Mouse (Mus musculus) forebrain, postnatal 0 days (tissue): Measurements from ENCODE around the gene Cmtm7. TPM values are rescaled to one million over a fixed set of nuclear protein-coding genes. Genes with fewer than 3 reads are reported as not detected.
A peak's percentile ranks its signal among the peaks of the same experiment; 100 is the strongest.

ENCODE experiments used
- ATAC-seq: fragments of 200-750 bp; cut with Nextera tagmentation; 2 replicates; pipeline ENCODE4 v1.8.0; 2017; ENCODE audit warnings: mild to moderate bottlenecking, moderate library complexity
- DNase-seq: peaks from one replicate; pipeline ENCODE4 v3.0.0-alpha.2; 2015
- H3K27ac ChIP-seq: fragments of 300-500 bp; sonication (generic); 2 replicates; pipeline ENCODE4 v1.5.1; 2014; ENCODE audit warnings: low read depth, mild to moderate bottlenecking, antibody characterized with exemption, low read length, moderate library complexity, mixed read lengths
- H3K27me3 ChIP-seq: fragments of 300-500 bp; sonication (generic); 2 replicates; pipeline ENCODE4 v1.6.1; 2014; ENCODE audit warnings: mild to moderate bottlenecking, low read length, mixed read lengths; ENCODE audit not compliant: insufficient read depth
- H3K36me3 ChIP-seq: fragments of 300-500 bp; sonication (generic); 2 replicates; pipeline ENCODE4 v1.6.1; 2014; ENCODE audit warnings: mild to moderate bottlenecking, moderate library complexity; ENCODE audit not compliant: insufficient read depth
- H3K4me1 ChIP-seq: fragments of 300-500 bp; sonication (generic); 2 replicates; pipeline ENCODE4 v1.6.1; 2014; ENCODE audit warnings: antibody characterized with exemption; ENCODE audit not compliant: insufficient read depth
- H3K4me2 ChIP-seq: fragments of 300-500 bp; sonication (generic); 2 replicates; pipeline ENCODE4 v1.6.1; 2014; ENCODE audit warnings: low read depth, mild to moderate bottlenecking, moderate library complexity
- H3K4me3 ChIP-seq: fragments of 300-500 bp; sonication (generic); 2 replicates; pipeline ENCODE4 v1.5.1; 2014; ENCODE audit warnings: low read depth, low read length, mixed read lengths
- H3K9ac ChIP-seq: fragments of 300-500 bp; sonication (generic); 2 replicates; pipeline ENCODE4 v1.6.1; 2014; ENCODE audit warnings: mild to moderate bottlenecking
- H3K9me3 ChIP-seq: fragments of 300-500 bp; sonication (generic); 2 replicates; pipeline ENCODE4 v1.6.1; 2016; ENCODE audit warnings: low read length
- CTCF ChIP-seq: sonication (generic); IDR thresholded peaks from 2 replicates; pipeline ENCODE4 v1.5.1; 2016; ENCODE audit warnings: antibody characterized with exemption, control low read depth, low read depth
- WGBS: fragments of 180-500 bp; shearing (Covaris S2); extraction: QIAGEN DNeasy Blood & Tissue Kit; methylation state at CpG from one replicate; pipeline ENCODE4 v1.1.7; 2014; 5-methylcytosine and 5-hydroxymethylcytosine counted together
- polyA plus RNA-seq: library from polyadenylated mRNA; unstranded; fragments of >200 nt; fragmentation: Nextera tagmentation; extraction: Ambion mirVana; gene quantifications from 2 replicates; pipeline ENCODE4 v1.2.1, GENCODE M21; 2015
- total RNA-seq: library from RNA; depleted of rRNA; stranded (reverse); fragments of >200 nt; gene quantifications from 2 replicates; pipeline ENCODE4 v1.2.3, GENCODE M21; 2014

The Cmtm7 gene
- total and polyA plus RNA-seq, 2 experiments from 2014 or later, result 6.0 to 9.5 TPM

DNA sequence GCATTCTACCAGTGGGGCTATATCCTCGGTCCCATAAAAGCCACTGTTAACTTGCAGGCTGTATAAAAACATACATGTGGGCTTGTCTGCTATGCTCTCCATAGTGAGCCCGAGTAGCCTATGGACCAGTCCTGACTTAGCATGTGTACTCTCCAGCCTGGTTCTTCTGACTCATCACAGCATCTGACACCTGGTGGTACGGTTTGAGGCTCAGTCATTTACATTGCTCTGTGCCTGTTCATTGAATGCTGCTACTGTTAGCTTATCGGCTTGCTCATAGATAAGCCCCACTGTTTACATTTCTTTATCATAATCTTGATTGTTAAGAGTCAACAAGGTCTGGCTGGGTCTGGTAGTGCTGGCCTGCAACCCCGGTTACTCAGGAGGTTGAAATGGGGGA lies 27.0 kb upstream of the Cmtm7 start:
- H3K4me2 ChIP-seq, result no peak overlapping the region
- H3K9ac ChIP-seq, result no peak overlapping the region
- no peak overlapping the region for H3K4me3 ChIP-seq
- TF ChIP-seq CTCF, result no peak
- no peaks in the 10 kb centered on the region for H3K9me3 ChIP-seq
- ATAC-seq (no peak), DNase-seq (no peak)
- WGBS, result 93% methylated on average over 5 of the region's 5 CpGs
- H3K27me3 ChIP-seq, result no peaks in the 10 kb centered on the region
- no peaks in the 10 kb centered on the region for H3K4me1 ChIP-seq
- no peaks in the 10 kb centered on the region for H3K36me3 ChIP-seq
- no peak overlapping the region for H3K27ac ChIP-seq

DNA sequence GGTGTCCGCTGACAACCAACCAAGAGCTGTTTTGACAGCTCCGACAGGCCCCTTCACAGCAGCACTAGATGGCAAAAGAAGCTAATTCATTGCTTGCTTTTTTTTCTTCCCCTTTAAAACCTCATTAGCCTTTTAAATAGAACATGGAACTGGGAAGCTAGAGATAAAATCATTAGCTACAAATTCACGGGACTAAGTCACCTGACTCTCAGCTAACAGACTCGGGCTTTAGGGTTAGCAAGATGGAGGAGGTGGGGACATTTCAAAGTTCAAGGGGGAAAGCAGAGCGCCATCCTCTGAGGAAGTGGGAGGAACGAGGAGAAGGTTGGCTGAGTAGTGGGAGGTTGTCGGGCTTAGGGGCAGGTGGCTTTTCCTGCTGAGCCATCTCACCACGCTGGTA lies 25.6 kb upstream of the Cmtm7 start:
- Histone ChIP-seq H3K27ac (no peak overlapping the region), H3K27me3 (no peaks in the 10 kb centered on the region), H3K36me3 (no peaks in the 10 kb centered on the region), H3K4me1 (no peaks in the 10 kb centered on the region), H3K4me2 (no peak overlapping the region), H3K9me3 (no peaks in the 10 kb centered on the region), H3K9ac (no peak overlapping the region), H3K4me3 (no peak overlapping the region)
- 38% methylated on average over 8 of the region's 8 CpGs for WGBS
- ATAC-seq (no peak), DNase-seq (no peak)
- no peak for TF ChIP-seq CTCF

DNA sequence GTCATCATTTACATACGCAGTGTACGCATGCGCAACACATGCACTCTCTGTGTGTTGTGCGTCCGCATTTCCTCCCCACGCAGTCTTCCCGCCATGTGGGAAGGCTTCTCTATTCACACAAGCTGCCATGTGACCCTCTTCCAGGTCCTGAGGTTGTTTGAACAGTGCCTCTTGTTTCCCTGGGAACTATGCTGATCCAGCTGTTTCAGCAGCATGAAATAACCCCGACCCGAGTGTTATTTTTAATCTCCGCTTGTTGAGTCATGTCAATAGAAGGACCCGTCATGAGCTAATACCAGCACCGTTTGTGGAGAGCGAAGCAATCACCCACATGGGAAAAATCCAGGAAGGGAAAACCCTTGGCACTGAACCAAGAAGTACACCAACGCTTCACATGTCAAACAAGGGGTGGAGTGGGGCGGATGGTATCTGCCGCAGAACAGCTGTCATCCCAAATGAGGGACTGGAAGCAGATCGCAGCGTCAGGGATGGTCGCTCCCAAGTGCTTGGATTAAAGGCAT lies 23.6 kb upstream of the Cmtm7 start:
- Histone ChIP-seq H3K27ac (no peak overlapping the region), H3K4me3 (no peak overlapping the region), H3K9ac (no peak overlapping the region), H3K9me3 (no peaks in the 10 kb centered on the region), H3K36me3 (no peaks in the 10 kb centered on the region), H3K27me3 (no peaks in the 10 kb centered on the region), H3K4me2 (no peak overlapping the region), H3K4me1 (no peaks in the 10 kb centered on the region)
- ATAC-seq (0 out of 2 replicates have a peak, but pooled peaks have one; percentile 18), DNase-seq (peak; percentile 29)
- TF ChIP-seq CTCF, result no peak
- 56% methylated on average over 19 of the region's 19 CpGs for WGBS

DNA sequence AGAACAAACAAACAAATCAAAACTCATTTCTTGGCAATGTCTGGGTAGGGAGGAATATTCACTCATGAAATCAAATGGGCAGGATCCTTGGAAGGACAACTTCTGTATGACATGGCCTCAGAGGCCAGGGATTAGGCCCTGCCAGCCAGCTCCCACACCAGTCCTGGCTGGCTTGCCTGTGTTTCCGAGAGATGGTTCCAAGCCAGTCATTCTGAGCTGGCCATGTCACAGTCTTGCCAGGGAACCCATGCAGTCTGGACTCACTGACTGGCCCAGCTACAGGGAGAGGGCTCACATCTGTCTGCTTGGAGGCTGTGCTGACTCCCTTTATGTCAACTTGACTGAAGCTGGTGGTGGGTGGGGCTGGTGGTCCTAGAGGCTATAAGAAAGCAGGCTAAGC lies 20.5 kb upstream of the Cmtm7 start:
- Histone ChIP-seq H3K4me1 (no peaks in the 10 kb centered on the region), H3K27me3 (no peaks in the 10 kb centered on the region), H3K36me3 (no peaks in the 10 kb centered on the region), H3K9me3 (no peaks in the 10 kb centered on the region), H3K9ac (no peak overlapping the region), H3K4me3 (no peak overlapping the region), H3K4me2 (no peak overlapping the region), H3K27ac (no peak overlapping the region)
- no peak for TF ChIP-seq CTCF
- no peak for ATAC-seq
- DNase-seq, result no peak
- WGBS, result 81% methylated on average over 1 of the region's 1 CpGs

DNA sequence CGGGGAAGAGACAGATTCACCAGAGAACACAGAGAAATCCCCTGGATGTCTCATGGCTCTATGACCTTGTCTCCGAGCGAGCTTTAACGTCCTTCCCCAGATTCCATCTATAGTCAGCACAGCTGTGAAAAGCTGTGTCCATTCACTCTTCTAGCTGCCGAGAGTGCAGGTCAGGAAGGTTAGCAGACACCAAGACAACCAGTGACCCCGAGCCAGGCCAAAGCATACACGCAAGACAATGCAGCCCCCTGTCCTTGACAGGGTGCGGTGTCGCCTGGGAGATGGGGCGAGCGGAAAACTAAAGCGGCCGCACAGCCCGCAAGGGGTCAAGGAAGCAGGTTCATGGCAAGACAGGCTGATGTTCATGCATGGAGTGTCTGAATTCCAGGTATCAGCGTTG lies 19.6 kb upstream of the Cmtm7 start:
- TF ChIP-seq CTCF, result no peak
- Histone ChIP-seq H3K9ac (no peak overlapping the region), H3K4me3 (no peak overlapping the region), H3K27me3 (no peaks in the 10 kb centered on the region), H3K4me1 (no peaks in the 10 kb centered on the region), H3K4me2 (no peak overlapping the region), H3K36me3 (no peaks in the 10 kb centered on the region), H3K27ac (no peak overlapping the region), H3K9me3 (no peaks in the 10 kb centered on the region)
- DNase-seq (no peak), ATAC-seq (no peak)
- whole genome bisulfite sequencing, result 60% methylated on average over 15 of the region's 15 CpGs

DNA sequence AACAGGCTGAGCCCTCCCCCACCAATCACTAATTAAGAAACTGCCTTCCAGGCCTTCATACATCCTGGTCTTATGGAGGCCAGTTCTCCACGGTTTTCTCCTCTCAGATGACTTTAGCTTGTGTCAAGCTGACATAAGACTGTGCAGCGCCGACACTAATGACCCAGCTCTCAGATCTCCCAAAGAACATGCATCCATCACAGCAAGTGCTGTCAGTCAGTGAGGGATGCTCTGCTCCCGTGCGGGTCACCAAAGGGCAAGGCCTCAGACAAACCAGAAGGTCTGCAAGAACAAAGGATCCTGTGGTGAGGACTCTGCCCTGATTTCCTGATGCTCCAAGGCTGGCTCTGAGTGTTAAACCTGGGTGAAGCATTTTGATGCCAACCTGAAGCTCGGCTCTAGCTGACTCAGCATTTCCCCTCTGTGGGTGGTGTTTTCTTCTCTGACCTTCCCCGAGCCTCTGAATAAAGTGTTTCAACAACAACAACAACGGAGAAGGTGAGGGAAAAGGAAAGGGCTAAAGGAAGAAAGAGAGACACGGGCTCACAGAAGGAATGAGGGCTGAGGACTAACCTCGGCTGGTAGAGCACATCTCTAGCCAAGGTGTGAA lies 17.9 kb upstream of the Cmtm7 start:
- WGBS, result 54% methylated on average over 10 of the region's 10 CpGs
- TF ChIP-seq CTCF, result no peak
- H3K4me3 ChIP-seq, result no peak overlapping the region
- DNase-seq, result no peak
- no peaks in the 10 kb centered on the region for H3K9me3 ChIP-seq
- no peaks in the 10 kb centered on the region for H3K4me1 ChIP-seq
- no peaks in the 10 kb centered on the region for H3K36me3 ChIP-seq
- no peak overlapping the region for H3K4me2 ChIP-seq
- no peak overlapping the region for H3K9ac ChIP-seq
- H3K27ac ChIP-seq, result no peak overlapping the region
- no peaks in the 10 kb centered on the region for H3K27me3 ChIP-seq
- no peak for ATAC-seq

DNA sequence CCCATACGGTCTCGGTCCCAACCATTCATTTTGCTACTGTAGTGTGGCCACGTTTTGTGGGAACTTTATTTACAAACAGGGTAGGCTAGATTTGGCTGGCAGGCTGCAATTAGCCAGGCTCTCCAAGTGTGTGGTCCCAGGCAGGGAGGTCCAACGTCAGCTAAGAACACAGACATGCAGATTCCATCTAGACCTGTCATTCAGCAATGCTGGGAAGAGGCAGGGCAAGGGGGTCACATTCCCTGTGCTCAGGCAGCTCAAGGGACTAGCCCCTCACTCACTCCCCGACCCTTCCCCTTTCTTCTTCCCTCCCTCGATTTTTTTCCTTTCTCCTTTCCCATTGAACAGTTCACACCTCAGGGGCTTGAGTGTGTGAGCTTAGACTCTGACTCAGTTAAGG lies 17.2 kb upstream of the Cmtm7 start:
- DNase-seq, result no peak
- no peak for TF ChIP-seq CTCF
- H3K27ac ChIP-seq, result no peak overlapping the region
- no peak overlapping the region for H3K4me3 ChIP-seq
- no peak for ATAC-seq
- no peaks in the 10 kb centered on the region for H3K36me3 ChIP-seq
- WGBS, result 37% methylated on average over 6 of the region's 6 CpGs
- no peaks in the 10 kb centered on the region for H3K27me3 ChIP-seq
- no peaks in the 10 kb centered on the region for H3K4me1 ChIP-seq
- H3K9ac ChIP-seq, result no peak overlapping the region
- H3K9me3 ChIP-seq, result no peaks in the 10 kb centered on the region
- no peak overlapping the region for H3K4me2 ChIP-seq
